Mouse (Mus musculus) E14TG2a.4 (cell line): ENCODE measurements around the gene Homer3.

Experiments
- CTCF ChIP-seq: conservative IDR thresholded peaks from 2 replicates; pipeline ENCODE4 v1.5.1; 2014; ENCODE audit warnings: low read length
- POU5F1 ChIP-seq: IDR thresholded peaks from 2 replicates; pipeline ENCODE4 v1.6.1; 2014; ENCODE audit warnings: low read length, borderline replicate concordance

DNA sequence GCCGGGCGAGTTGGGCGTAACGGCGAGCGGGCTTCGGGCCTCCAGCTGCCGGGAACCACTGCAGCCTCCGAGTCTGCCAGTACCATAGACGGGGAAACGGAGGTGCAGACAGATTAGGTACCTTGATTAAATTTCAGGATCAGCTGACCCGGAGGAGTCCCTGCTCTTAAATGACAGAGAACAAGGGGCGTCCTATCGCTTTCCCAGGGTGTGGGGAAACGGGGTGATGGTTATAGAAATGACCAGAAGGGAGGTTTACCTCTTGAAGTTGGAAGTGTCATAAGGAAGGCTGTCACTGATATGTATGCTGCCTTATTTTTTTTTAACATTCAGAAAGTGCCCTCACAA, 47.9 kb upstream of the Homer3 start:
- TF ChIP-seq CTCF: no peak
- no peak for TF ChIP-seq POU5F1
